In the genomic region with DNA sequence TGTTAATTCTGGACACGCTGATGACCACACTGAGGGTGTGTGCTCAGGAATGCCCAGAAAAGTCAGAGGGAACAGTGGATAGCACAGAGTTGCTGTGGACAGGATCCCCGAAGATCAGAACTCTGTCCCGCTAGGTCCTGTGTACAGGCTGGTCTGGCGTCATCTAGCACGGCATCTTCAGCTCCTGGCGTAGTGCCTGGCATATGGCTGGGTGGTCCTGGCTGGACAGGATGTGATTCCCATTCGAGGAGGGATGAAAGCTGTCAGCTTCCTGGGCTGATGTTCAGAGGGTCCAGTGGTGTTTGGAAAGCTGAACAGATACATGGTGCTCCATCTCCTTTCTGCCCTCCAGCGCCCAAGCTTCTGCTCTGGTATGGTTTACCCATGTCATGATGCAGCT, we compare ENCODE assay signal across 28 mouse cellular contexts. TPM values are rescaled to one million over a fixed set of nuclear protein-coding genes. Genes with fewer than 3 reads are reported as not detected.
DNase-seq lines count a peak whose midpoint lies in the region; ATAC-seq and TF ChIP-seq lines count a peak whose summit lies in the region.
"Had no signal": no experiment of that assay in that cellular context is flagged by ENCODE, and none has a peak within 500 bp of the region (broad histone marks: within the 10 kb centered on the region; RNA-seq: fewer than 3 reads in every experiment).

No protein-coding gene starts in this region.

- H3K36me3 ChIP-seq in lung, embryonic 14.5 days (ENCODE audit: insufficient read depth) = no peaks in the 10 kb centered on the region
- H3K36me3 ChIP-seq in lung, embryonic 16.5 days (ENCODE audit: control insufficient read depth, insufficient read depth, low read length) = no peaks in the 10 kb centered on the region
- H3K36me3 ChIP-seq: embryonic facial prominence, embryonic 13.5 days; embryonic facial prominence, embryonic 15.5 days; forebrain, embryonic 10.5 days; forebrain, embryonic 12.5 days had no signal

- DNase-seq in heart, adult 11 months = peak; percentile 84
- DNase-seq in heart, postnatal 10 days = no peak
- DNase-seq in lung, embryonic 14.5 days = peak; percentile 81
- no peak for DNase-seq in lung, adult 2 months
- no peak for DNase-seq in lung, postnatal 10 days
- peak; percentile 6 to 37 for DNase-seq in lung, postnatal 4 days
- no peak for DNase-seq in lung, postnatal 25 days (ENCODE audit: low spot score)
- DNase-seq: adrenal gland, adult 2 months; adrenal gland, postnatal 10 days; adrenal gland, postnatal 25 days; cerebellum, adult 11-12 months; cerebellum, adult 2 months; cerebellum, adult 9-10 months; cerebellum, postnatal 36 days; embryo, embryonic 11 days had no signal

- H3K9ac ChIP-seq in lung, embryonic 14.5 days = no peak overlapping the region
- H3K9ac ChIP-seq in lung, embryonic 16.5 days (ENCODE audit: low read length) = no peak overlapping the region
- H3K9ac ChIP-seq: embryonic facial prominence, embryonic 13.5 days; embryonic facial prominence, embryonic 15.5 days; forebrain, embryonic 12.5 days had no signal

- H3K9me3 ChIP-seq in lung, embryonic 14.5 days (ENCODE audit: low read depth, low read length) = no peaks in the 10 kb centered on the region
- no peaks in the 10 kb centered on the region for H3K9me3 ChIP-seq in lung, embryonic 16.5 days (ENCODE audit: control insufficient read depth, low read length)
- H3K9me3 ChIP-seq: embryonic facial prominence, embryonic 13.5 days; embryonic facial prominence, embryonic 15.5 days; forebrain, embryonic 10.5 days had no signal

- 59% methylated on average over 8 of the region's 8 CpGs for WGBS in lung, embryonic 14.5 days
- WGBS in lung, adult 2 months = 63% methylated on average over 8 of the region's 8 CpGs
- WGBS in lung, embryonic 16.5 days = 55% methylated on average over 8 of the region's 8 CpGs

- no peaks in the 10 kb centered on the region for H3K27me3 ChIP-seq in lung, embryonic 14.5 days (ENCODE audit: insufficient read depth, low read length)
- H3K27me3 ChIP-seq in lung, embryonic 16.5 days (ENCODE audit: control insufficient read depth, insufficient read depth, low read depth, low read length) = no peaks in the 10 kb centered on the region
- H3K27me3 ChIP-seq: embryonic facial prominence, embryonic 13.5 days; embryonic facial prominence, embryonic 15.5 days; forebrain, embryonic 12.5 days had no signal

- H3K4me1 ChIP-seq in lung, embryonic 14.5 days (ENCODE audit: insufficient read depth) = 0 out of 2 replicates have a peak, but pooled peaks cover 2% of the 10 kb centered on the region
- H3K4me1 ChIP-seq in lung, adult 2 months (ENCODE audit: control insufficient read depth, insufficient read depth, low read length) = no peaks in the 10 kb centered on the region
- H3K4me1 ChIP-seq in lung, embryonic 16.5 days (replicated peaks; ENCODE audit: control insufficient read depth, insufficient read depth, low read length) = peaks cover 15% of the 10 kb centered on the region; the same call in 1 of the 2 replicates
- H3K4me1 ChIP-seq: embryonic facial prominence, embryonic 13.5 days; embryonic facial prominence, embryonic 15.5 days; forebrain, embryonic 12.5 days had no signal

- H3K4me2 ChIP-seq in lung, embryonic 14.5 days = no peak overlapping the region
- H3K4me2 ChIP-seq in lung, embryonic 16.5 days (ENCODE audit: low read depth, low read length) = no peak overlapping the region
- H3K4me2 ChIP-seq: embryonic facial prominence, embryonic 13.5 days; embryonic facial prominence, embryonic 15.5 days; forebrain, embryonic 12.5 days had no signal

- H3K4me3 ChIP-seq in lung, embryonic 14.5 days (ENCODE audit: low read depth, low read length) = no peak overlapping the region
- H3K4me3 ChIP-seq in lung, adult 2 months (replicated peaks; ENCODE audit: extremely low read depth, low read depth, low read length) = no peak overlapping the region
- no peak overlapping the region for H3K4me3 ChIP-seq in lung, embryonic 16.5 days (ENCODE audit: low read length)
- H3K4me3 ChIP-seq: embryonic facial prominence, embryonic 13.5 days; embryonic facial prominence, embryonic 15.5 days; erythroblast, embryonic 14.5 days; forebrain, embryonic 10.5 days; forebrain, embryonic 12.5 days had no signal

- ATAC-seq in lung, embryonic 14.5 days (ENCODE audit: insufficient read depth) = peak; percentile 63; the same call in 1 of the 2 replicates
- ATAC-seq in lung, embryonic 16.5 days (ENCODE audit: low read depth) = peak; percentile 75
- ATAC-seq: forebrain, embryonic 14.5 days; forebrain, embryonic 16.5 days had no signal

- TF ChIP-seq POLR2A in lung, adult 2 months (IDR thresholded peaks at IDR 0.05; ENCODE audit: borderline replicate concordance, extremely low read depth, low read depth, low read length) = no peak

- intact Hi-C loops in heart, postnatal 10 days (cut with DNase I) = no loop called here

- no peak overlapping the region for H3K27ac ChIP-seq in lung, embryonic 14.5 days (ENCODE audit: low read depth)
- H3K27ac ChIP-seq in lung, embryonic 16.5 days (ENCODE audit: low read length) = no peak overlapping the region
- H3K27ac ChIP-seq: embryonic facial prominence, embryonic 13.5 days; embryonic facial prominence, embryonic 15.5 days; forebrain, embryonic 10.5 days; forebrain, embryonic 12.5 days had no signal

- no peak for TF ChIP-seq CTCF in lung, embryonic 14.5 days (IDR thresholded peaks at IDR 0.05; ENCODE audit: low read depth)
- no peak for TF ChIP-seq CTCF in lung, adult 2 months (IDR thresholded peaks at IDR 0.05; ENCODE audit: insufficient read depth, low read length)

RNA-seq across cellular contexts. Expression of a gene that starts 29.6 kb away (rescaled TPM):
- 1 to 10 TPM; 5.7 to 5.9 TPM for total RNA-seq in heart, postnatal 10 days (2021)
- 22.0 and 28.4 TPM in 2 replicates for polyA plus RNA-seq in lung, embryonic 14.5 days (2014; fragmentation: Nextera tagmentation; extraction: Ambion mirVana)
- polyA plus RNA-seq in lung, adult 2 months (2012; rRNA removed) = 15.0 and 23.1 TPM in 2 replicates
- polyA plus RNA-seq in lung, embryonic 16.5 days (2015; fragmentation: Nextera tagmentation; extraction: Ambion mirVana) = 27.9 and 30.3 TPM in 2 replicates
- total RNA-seq: MEL had no signal

RNA-seq across cellular contexts. Expression of a gene that starts 45.2 kb away (rescaled TPM):
- not detected for total RNA-seq in heart, postnatal 10 days (2021)
- polyA plus RNA-seq in lung, embryonic 14.5 days (2014; fragmentation: Nextera tagmentation; extraction: Ambion mirVana) = not detected in 2 replicates
- 0.46 TPM in 1 of 2 replicates, not detected in the other for polyA plus RNA-seq in lung, adult 2 months (2012; rRNA removed)
- polyA plus RNA-seq in lung, embryonic 16.5 days (2015; fragmentation: Nextera tagmentation; extraction: Ambion mirVana) = 0.62 TPM in 1 of 2 replicates, not detected in the other
- total RNA-seq: adrenal gland, adult 2 months; adrenal gland, postnatal 10 days; adrenal gland, postnatal 25 days; common myeloid progenitor, adult 5-6 weeks; ES-E14; MEL had no signal
- polyA plus RNA-seq: adrenal gland, adult 2 months; C2C12; cerebellum, adult 2 months; embryonic facial prominence, embryonic 11.5 days; embryonic facial prominence, embryonic 13.5 days; embryonic facial prominence, embryonic 15.5 days; erythroblast, embryonic 14.5 days; forebrain, embryonic 10.5 days; forebrain, embryonic 12.5 days; forebrain, embryonic 14.5 days; forebrain, embryonic 16.5 days had no signal

Comparison
In these comparisons a context has a peak if more than half of its experiments do, and no peak if none do; other contexts are left out.
1. DNase-seq: peak in heart, adult 11 months (single experiment), lung, embryonic 14.5 days (single experiment) and lung, postnatal 4 days (2 of 2); none in heart, postnatal 10 days (0 of 2), lung, adult 2 months (single experiment), lung, postnatal 10 days (single experiment) and lung, postnatal 25 days (single experiment).